Mouse (Mus musculus): ENCODE results near the gene Tspan32.
A peak's percentile ranks its signal among the peaks of the same experiment; 100 is the strongest.

Tspan32 gene

DNA sequence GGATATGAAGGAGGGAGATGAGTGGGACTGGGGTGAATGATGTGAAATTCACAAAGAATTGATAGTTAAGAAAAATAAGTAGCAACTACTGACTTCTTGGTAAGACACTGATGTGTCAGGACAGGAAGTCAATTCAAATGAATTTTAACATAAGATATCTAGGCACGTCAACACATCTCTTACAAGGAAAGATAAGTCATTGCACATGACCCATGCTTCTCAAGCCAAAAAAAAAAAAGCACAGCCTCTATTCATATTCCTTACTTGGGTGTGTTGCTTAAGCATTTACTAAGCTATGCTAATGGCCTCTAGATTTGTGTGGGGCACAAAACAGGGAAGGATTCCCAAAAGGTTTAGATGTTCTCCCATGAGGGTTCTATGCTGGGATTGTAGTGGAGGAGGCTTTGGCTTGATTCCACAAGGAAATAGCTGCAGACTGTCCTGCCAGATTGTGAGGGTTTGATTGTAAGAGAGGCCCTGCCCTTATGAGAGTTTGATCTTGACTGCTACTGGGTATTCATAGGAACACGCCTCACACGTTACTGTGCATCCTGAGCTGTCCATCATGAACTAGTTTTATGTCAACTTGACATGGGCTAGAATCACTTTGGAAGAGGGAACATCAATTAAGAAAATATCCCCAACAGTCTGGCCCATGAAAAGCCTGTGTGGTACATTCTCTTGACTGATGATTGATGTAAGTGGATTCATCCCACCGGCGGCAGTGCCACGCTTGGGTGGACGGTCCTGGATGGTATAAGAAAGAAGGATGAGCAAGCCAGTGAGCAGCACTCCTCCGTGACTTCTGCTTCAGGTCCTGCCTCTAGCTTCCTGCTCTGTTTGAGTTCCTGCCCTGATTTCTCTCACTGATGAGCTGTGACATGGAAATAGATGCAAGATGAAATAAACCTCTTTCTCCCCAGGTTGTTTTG lies 29.9 kb downstream of the Tspan32 start:
- DNase-seq, result no peak

DNA sequence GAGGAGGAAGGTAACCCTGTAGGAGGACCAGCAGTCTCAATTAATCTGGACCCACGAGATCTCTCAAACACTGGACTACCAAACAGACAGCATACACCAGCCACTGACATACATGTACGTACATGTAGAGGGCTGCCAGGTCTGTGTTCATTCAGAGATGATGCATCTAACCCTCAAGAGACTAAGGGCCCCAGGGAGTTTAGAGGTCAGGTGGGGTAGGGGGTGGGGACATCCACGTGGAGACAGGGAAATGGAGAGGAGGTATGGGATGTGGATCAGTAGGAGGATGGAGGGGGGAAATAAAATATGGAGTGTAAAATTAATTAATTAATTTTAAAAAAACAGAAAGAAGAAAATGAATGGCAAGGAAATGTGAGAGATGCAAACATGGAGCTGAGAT lies 31.9 kb downstream of the Tspan32 start:
- no peak for DNase-seq

DNA sequence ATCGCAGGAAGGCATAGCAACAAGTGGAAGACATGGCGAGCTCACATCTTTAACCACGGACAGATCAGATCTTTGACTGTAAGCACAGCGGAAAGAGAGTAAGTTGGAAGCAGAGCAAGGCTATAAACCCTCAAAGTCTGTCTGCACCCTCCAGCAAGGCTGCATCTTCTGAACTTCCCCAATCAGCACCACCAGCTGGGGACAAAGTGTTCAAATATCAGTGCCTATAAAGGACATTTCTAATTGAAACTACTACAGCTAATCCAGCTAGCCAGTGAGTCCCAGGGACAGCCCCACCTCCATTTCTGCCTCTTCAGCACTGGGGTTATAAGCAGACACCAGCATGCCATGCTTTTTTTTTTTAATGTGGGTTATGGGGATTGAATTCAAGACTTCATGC lies 32.5 kb downstream of the Tspan32 start:
- DNase-seq, result no peak

DNA sequence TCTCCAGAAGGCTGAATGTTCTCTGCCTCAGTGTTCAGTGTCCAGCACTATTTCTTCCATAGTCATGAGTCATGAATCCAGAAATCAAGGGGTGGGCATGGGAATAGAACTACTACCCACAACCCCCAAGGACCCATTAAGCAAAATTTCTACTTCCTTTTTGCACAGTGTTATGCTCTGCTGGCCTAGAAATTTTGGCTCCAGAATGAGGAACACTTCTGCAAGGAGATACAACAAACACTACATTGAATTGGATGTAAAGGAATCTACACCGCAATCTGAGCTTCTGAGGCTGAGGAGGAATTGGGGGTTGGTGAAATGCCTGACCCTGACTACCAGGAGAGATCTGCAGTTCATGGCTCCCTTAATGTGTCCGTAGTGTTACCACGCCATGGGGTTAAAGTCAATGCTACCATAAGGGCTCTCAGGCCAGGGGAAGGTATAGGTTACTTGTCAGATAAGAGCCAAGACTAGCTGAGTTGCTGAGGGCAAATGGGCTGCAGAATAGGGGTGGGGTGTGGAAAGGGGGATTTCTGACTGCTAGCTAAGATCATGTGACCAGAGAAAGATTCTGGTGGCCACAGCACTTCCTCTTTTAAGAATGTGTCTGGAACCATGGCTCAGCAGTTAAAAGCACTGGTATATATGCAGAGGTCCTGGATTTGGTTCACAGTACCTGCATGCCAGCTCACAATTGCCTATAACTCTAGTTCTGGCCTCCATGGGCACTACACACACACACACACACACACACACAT lies 33.5 kb downstream of the Tspan32 start:
- DNase-seq, result no peak

DNA sequence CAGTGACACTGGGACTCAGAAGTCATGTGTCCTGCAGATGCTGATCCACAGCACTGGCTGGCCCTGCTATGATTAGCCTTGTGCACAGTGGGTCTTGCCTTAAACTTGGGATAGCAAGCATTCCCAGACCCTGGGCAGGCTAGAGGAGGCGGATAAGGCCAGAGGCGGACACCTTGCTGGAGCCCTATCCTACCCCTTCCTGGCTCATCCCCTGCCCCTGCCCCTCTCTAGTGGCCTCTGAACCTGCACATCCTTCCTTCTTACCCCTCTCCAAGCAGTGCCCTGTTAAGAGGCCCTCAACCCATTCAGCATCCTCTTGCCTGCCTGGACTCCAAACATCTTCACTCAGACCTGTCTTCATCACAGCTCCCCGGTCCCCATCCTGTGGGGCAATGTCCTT lies 35.7 kb downstream of the Tspan32 start:
- DNase-seq, result no peak

DNA sequence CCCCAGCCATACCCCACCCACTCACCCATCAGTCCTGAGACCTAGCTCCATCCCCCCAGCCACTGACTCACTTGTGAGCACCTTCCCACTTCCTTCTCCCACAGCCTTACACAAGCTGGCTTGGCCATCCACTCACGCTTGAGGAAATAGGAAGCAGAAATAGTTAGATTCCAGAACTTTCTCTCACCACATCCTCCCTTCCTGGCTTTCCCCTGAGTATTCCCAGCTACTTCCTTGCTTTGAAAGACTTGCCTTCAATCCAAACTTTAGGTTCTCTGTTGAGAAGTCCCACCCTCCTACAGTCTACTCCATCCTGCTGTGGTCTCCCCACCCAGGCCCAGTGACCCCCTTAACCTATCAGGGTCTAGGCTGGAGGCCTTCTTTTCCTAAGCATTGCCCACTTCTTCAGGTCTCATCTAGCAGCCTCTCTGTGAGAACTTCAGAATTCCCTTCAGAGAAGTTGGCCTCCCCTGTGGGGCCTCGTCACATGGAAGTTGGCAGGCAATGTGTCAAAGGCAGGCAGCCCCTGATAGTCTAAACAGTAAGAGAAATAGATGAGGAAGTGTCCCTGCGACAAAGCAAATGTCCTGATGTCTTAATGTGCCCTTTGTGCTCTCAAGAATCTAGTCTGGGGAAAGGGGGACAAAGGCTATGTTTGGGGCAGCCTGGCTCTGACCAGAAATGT lies 36.4 kb downstream of the Tspan32 start:
- no peak for DNase-seq

DNA sequence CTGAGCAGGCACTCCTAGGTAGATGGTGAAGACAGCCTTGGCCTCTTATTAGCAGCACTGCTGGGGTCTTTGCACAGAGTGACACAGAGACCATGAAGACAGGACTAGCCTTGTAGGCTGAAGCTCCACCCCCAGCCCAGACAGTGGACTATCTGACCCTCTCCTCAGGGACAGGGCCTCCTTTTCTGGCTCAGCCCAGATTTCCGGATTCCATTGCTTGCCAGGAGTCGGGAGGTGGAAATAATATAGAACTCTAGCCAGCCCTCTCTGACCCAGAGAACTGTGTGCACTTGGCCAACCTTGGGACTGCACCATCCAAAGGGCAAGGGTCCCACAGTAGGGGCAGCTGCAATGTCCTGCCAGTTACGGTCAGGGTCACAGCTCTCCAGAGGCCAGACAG lies 37.2 kb downstream of the Tspan32 start:
- DNase-seq, result no peak

DNA sequence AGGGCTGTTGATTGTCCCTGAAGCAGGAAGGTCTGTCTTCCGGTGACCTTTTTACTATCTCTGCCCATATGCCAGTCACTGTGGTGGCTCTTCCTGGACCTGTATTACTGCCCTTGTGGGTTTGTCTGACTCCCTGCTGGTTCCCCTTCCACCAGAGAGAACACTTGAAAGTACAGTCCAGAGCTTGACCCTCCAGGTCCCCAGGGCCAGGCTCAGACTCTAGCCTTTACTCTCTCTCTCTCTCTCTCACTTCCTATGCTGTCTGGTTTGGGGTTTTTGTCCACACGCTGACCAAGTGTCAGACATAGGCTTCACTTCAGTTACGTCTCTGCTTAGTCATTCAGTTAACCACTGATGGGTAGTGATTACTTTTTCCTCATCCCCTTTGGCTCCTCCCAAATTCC lies 38.1 kb downstream of the Tspan32 start:
- no peak for DNase-seq

DNA sequence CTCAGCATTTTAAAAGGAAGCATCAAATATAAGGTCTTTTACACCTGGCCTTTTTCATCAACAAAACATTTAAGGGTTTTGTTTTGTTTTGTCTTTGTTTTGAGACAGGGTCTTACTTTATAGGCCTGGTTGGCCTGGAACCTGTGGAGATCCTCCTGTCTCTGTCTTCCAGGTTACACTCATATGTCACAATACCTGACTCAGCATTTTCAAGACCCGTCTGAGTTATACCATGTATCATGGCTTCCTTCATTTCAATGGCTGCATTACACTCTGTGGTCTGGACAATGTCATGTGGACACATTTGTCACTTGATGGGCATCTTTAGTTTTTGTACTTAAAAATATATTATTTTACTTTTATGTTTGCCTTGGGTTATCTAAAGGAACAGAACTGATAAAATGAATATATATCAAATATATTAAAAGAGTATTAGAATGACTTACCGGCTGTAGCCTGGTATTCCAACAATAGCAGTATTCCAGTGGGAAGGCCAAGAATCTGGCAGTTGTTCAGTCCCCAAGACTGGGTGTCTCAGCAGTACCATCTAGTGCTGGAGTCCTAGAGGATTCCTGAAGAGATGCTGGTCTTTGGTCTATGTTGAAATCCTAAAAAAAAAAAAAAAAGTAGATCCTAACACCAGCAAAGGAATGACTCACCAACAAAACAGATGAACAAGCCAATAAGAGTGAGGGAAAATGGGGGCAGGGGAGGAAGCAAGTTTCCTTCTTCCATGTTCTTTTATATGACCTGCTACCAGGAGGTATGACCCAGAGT lies 39.4 kb downstream of the Tspan32 start:
- DNase-seq, result no peak

DNA sequence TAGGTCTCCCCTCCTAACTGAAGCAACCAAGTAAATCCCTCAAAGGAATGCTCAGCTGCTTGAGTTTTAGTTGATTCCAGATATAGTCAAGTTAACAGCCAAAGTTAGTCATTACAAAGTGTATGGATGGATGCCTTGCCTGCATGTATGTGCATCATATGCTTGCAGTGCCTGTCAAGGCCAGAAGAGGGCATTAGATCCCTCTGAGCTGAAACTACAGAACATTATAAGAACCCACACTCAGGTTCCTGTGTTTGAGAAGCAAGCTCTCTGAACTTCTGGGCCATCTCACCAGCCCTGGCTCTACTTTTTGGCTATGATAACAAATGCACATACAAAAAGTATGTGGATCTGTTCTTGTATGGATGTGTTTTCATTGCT lies 40.0 kb downstream of the Tspan32 start:
- DNase-seq, result no peak

DNA sequence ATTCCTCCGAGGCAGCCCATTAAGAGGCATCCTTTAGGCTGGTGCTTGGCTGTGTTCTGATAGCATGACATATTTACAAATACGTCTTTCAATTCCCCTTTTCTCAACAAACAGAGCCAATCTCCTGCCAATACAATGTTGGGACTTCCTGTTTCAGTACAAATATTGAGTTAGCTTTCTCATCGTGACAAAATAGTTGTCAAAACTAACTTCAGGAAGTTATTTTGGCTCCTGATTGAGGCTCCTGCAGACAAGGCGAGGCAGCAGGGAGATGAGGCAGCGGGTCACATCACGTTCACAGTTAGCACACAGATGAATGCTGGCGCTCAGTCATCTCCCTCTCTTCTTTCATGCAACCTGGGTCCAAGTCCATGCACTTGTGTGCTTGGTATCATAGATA lies 41.5 kb downstream of the Tspan32 start:
- no peak for DNase-seq

DNA sequence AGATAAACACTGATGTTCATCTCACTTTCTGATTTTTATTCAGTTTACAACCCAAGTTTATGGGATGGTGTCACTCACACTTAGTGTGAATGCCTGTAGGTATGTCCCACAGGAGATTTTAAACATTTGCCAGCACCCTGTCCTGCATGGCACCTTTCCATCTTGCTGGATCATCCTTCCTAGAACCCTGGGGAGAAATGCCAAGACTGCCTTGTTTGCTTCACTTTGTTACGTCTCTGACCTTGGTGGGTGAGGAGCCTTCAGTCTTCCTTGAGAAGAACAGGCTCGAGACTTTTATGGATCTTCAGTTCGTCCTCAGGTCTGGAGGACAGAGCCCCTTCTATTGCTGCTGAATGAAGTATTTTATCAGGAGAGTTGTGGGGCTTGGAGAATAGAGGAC lies 44.5 kb downstream of the Tspan32 start:
- DNase-seq, result no peak

DNA sequence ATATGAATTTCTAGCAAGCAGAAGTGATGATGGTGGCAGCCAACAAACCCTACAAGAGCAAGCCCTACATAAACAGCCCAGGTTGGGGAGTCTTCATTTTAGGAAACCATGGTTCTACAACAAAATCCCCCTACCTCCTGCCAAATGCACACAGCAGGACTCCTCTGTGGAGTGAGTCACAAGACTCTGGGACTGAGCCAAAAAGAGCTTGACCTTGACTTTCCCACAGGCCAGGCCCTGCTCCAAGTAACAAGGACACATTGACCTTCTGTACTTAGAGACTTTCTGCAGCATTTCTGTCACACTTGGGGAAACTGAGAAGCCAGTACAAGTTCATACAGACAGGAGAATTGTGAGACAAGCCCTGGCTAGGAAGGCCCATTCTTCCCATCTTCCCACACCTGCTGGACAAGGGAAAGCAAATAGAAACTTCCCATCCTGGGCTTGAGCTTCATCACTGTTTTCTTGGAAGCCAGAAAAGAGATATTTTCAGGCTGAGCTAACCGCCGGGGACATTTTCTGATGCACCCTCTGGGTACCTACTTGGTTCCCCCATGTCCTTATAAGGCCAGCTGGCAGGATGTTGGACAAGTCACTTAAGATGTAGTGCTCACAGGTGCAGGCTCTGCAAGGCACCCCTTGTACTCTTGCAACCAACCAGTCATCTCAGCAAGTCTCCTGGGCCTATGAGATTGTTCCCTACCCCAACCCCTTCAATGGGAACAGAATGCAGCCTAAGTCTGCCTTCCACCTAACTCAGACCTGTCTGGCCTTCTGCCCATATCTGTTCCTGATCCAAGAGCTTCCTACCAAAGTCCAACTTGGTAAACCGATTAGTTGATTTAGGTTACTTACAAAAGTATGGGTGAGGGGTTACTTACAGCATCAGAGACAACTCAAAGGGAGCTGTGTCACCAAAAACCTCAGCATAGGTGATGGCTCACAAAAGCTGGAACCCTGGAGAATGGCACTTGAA lies 45.3 kb downstream of the Tspan32 start:
- DNase-seq, result no peak

DNA sequence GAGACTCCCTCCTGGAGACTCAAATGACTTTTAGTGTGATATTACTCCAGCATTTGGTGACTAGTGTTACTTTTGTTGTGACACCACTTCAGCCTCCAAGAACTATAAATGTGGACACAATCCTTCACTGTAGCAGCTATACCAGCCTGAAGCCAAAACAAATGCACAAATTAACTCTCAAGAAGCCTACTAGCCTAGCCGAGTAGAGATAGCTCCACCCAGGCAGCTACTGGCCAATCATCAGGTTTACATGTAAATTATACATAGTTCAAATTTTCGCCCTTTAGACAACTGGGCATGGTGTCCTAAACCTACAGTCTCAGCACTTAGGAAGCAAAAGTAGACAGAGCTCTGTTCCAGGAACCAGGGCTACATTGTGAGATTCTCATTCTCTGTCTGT lies 46.5 kb downstream of the Tspan32 start:
- DNase-seq, result no peak

DNA sequence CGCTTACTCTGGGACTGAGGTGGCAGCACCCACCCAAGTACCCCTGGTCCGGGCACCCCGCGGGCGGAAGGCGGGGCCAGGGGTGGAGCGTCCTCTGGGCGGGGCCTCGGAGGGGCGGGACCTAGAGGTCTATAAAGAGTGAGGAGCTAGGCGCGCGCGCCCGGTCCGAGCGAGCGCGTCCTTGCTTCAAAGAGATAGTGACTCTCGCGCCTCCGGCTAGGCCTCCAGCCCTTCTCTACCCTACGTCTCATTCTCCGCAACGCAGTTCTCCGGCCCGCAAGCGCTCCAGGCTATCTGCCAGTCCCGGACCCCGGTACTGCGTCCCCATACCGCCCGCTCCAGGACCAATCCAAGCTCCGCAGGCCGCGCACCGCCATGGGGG lies 47.8 kb downstream of the Tspan32 start, which contains the start of gene Cd81:
TSS of gene Cd81 (plus strand) at position 114 of the 382 bp plus-strand sequence.
- peak; percentile 72 for DNase-seq

DNA sequence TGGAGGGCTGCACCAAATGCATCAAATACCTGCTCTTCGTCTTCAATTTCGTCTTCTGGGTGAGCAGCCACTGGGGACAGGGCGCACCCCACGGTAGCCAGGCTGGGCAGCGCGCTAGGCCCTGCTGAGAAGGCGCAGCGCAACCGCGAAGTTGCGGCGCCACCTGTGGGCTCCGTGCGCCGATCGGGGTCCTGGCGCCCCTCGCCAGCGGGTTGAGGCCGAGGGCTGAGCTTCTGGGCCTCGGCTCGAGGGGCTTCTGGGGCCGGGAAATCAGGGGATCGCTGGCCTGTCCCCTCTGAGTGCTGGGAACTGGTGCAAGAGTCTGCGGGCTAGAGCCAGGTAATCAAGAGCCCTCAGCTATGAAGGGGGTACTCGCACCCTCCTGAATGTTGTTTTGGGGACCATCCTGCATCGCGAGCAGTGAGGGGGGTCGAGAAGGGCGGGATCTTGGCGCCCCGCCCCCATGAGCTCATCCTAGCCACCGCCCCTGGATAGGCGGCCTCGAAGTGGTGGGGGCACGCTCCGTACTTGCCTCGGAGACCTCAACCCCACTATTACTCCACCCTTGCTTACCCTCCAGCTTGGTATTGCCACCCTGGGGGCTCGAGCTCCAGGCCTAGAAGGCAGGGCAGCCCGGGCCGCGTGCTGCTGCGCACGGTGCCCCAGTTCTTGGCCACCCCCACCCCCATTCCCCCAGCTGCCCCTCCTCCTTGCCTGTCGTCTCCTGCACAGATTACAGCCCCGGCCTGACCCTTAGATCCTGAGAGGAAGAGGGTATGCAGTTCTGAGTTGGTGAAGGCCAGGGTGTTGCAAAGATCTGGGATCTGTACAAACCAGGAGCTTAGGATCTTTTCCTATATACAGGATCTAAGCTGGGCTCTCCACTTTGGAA lies 48.4 kb downstream of the Tspan32 start:
- peak; percentile 49 for DNase-seq

DNA sequence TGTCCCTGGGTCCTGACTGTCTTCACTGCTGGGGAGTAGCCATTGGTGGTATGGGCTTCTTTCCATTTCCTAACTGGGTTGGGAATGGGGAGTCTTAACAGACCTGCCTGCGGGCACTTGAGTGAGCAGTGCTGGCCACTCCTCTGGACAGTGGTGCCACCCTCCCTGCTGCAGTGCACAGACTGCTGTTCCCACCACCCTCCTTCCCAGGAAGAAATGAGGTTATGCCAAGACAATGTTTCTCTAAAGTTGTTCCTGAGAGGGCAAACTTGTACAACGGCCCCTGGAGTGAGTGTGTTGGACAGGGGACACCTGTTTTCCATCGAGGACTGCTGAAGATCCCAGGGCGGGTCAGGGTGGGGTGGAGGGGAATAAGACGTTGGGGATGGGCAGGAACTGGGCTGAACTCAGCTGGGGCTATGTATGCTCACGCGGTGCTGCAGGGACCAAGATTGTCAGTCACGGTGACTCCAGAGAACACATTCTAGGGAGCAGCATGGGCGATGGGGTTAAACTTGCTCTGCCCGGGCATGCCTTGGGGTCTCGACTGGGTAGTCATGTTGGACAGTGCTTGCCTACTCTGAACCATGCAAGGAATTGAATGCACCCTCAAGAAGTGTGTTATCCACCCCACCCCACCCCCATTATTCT lies 49.2 kb downstream of the Tspan32 start:
- DNase-seq, result peak; percentile 18

DNA sequence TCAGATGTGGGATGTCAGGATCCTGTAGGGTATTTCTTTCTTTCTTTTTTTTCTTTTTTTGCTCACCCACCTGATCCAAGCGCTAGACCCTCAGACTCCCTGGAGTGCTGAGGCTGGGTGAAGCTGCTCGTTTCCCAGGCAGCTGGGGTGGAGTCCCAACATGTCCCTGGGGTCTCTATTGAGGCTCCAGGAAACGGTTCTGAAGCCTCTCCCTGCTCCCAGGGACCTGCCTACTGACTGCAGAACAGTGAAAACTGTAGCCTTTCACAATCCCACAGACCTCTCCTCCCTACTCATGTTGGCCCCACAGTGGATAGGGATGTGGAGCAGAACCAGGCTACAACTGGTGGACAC lies 49.7 kb downstream of the Tspan32 start:
- no peak for DNase-seq

DNA sequence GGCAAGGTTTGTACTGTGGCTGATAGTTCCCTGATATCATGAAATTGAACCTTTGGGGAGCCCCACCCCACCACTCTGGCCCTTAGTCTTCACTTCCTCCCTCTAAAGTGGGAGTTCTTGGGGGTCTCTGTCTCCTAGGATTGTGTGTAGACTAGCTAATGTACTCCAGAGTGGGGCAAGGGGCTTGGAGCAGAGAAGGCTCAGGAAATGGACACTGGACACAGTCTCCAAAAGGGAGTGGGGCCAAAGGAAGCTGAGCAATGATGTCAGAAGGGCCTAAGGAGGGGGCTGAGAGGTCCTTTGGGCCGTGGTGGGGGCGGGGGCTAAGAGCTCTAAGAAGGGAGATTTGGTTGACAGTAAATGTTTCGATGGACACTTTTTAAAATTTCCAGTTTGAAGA lies 50.2 kb downstream of the Tspan32 start:
- no peak for DNase-seq
